Mouse (Mus musculus) liver, adult (tissue): Measurements from ENCODE around the gene Pprc1.

Experiments
- GATA4 ChIP-seq: IDR thresholded peaks from 2 replicates; pipeline ENCODE4 v1.6.1; 2014; ENCODE audit warnings: mild to moderate bottlenecking, low read length; ENCODE audit not compliant: insufficient replicate concordance

Gene Pprc1

GRCm38 (mm10) chr19:46028747-46029320, 15.9 kb upstream of the Pprc1 start:
- TF ChIP-seq GATA4: no peak

GRCm38 (mm10) chr19:46029652-46030051, 15.0 kb upstream of the Pprc1 start:
- TF ChIP-seq GATA4: no peak

DNA sequence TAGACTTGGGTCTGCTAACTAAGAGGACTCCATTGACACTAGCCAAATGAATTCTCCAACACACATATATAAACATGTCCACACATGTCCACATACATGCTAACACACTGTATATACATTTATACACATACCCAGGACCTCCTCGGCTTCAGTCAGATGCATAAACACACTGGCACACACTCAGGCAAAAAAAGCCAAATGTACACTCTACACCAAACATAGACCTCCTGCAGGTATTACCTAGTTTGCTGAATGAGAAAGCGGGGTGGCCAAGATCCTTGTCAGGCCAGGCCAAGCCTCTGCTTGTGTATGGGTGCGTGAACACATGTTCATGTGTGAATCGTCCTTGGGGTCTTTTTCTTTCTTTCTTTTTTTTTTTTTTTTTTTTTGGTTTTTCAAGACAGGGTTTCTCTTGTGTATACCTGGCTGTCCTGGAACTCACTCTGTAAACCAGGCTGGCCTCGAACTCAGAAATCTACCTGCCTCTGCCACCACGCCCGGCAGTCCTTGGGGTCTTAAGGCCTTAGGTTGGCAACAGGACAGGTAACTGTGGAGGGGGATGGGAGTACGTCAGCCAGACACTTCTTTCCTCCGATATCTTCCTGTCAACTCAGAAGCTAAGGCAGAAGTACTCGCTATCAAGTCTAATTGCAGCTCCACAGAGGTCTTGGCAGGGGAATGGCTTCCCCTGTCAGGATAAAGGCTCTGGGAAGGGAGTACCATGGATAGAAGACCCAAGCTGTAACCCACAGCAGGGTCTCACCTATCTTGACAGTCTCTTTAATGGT, 14.3 kb upstream of the Pprc1 start:
- TF ChIP-seq GATA4: no peak

DNA sequence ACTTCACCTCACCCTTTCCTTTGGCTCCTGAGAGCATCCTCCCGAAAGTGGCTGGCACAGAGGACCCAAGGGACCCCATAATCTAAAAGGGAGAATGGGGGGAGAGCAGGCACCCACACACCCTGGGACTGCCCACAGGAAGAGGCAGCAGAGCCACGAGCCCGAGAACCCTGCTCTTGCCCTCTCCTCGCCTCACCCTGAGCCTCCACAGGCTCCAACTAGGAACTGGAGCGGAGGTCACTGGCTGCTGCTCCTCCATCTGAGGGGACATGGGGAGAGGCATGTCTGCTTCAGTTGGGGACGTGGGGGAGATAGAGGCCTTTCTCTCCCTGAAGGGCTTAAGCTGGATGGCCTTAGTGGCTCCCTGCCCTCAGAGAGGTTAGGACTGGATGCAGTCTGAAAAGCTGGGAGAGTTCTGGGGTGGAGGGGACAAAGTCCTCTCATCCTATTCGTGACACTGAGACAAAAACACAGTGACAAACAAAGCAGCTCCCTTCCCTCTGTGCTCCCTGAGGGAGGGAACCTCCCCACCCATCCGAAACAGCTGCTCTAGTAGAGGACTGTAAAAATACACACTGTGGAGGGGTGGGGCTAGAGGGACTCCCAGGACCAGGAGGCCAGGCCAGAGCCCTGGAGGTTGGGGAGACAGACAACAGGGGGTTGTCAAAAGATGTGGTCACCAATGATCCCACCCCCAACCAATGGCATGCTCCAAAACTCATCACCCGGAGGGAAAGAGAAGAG, 12.8 kb upstream of the Pprc1 start:
- TF ChIP-seq GATA4: no peak

GRCm38 (mm10) chr19:46032731-46033510, 11.8 kb upstream of the Pprc1 start:
- no peak for TF ChIP-seq GATA4

DNA sequence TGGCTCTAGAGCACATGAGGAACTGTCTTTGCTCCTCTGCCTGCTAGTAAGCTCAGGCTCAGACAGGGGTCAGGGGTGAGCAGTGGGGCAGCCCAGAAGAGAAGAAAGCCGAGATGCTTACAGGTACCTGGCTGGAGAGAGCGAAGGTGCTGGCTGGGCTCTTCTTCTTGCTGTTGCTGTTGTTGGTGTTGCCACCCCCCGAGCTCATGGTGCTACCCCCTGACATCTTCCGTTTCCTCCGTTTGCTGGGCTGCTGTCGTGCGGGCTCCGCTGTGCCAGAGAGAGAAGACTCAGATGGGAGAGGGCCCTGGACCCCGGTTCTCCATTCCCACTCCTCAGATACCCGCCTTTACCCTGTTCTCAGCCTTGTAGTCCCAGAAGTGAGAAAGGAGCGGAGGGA, 10.8 kb upstream of the Pprc1 start:
- TF ChIP-seq GATA4: no peak

DNA sequence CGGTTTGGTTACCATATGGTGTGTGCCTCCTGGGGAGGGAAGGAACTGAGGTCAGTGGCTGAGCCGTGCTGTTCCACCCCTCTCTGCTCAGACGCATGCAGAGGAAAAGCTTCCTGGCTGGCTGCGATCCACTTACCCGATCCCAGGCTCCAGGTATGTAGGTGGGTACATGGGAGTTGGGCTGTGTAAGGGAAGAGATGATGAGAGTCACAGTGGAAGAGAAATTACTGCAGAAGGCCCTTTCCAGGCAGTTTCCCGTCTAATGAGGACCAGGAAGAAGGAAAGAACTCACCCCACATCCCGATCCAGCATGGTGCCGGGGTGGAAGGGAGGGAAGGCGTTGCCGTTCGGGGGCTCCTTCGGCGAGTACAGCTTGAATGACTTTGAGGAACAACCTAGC, 8.7 kb upstream of the Pprc1 start:
- no peak for TF ChIP-seq GATA4

DNA sequence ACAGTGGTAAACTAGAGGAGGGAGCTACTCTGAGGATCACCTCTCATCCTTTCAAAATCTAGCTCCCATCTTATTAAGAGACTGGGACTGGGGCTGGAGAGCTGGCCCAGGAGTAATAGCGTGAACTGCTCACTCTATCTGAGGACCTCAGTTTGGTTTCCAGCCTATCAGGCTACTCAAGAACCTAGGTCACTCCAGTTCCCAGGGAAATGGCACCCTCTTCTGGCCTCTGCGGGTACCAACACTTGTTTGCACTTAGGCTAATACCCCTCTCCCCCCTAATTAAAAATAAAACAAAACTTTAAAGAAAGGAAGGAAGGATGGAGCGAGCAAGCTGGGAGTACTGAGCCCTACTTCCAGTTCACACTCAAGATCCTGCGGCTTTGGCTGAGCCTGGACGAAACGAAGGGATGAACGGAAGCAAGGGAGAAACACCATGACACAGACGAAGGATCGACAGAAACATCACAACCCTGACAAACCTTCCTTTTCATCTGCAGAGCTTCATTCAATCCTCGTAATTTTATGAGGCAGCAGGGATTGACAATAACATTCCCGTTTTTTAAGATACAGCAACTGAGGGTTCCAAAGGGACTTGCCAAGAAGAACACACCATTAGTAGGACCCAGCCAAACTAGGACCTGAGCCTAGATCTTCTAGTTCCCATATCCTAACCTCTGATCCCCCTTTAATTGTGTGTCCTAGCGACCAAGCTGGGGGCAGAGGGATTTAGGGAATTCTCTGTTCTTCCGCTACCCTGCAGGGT, 8.0 kb upstream of the Pprc1 start:
- TF ChIP-seq GATA4: no peak

DNA sequence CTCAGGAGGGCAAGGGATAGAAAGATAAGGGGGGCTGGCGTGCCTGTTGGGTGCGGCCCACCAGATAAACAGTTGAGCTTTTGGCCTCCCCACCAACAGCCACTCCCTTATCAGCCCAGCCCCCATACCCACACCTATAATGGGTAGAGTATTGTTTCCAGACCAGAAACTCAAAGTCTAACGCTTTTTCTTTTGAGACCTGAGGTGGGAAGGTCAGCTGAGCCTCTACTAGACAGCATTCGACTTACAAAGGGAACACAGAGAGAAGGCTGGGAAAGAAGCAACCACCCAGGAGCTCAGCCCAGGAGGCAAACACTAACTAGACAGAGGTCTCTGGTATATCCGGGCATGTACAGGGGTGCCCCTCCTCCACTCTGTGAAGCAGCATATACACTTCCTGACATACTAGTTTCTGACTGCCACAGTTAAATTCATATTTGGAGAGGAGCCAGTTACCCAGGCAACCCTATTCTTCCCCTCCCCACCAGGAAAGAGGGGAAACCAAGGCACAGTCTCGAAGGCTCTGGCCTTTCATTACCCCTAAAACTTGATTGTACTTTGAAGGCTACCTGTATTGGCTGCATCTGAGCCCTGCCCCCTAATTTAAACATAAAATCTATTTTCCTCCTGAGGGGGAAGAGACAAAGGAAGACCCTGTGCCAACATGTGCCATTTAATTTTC, 7.3 kb upstream of the Pprc1 start:
- TF ChIP-seq GATA4: no peak; the same call in 1 of the 2 replicates

GRCm38 (mm10) chr19:46037925-46038850, 6.5 kb upstream of the Pprc1 start:
- no peak for TF ChIP-seq GATA4

DNA sequence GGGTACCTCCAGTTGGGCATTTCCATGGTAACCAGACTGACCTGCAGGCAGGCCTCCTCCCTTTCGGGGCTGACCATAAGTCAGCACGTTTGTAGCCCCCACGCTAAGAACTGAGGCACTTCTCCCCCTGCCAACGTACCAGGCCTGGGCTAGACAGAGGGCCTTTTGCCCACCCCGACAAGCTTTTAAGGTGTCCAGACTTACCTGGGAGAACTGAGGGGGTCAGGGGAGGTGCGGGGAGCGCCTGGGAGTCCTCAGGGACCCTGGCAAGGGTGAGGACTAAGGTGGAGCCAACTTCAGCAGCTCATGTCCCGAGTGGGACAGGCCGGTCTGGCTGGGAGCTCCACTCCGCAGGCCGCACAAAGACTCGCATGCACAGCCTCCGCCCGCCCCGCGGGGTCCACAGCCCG, 5.8 kb upstream of the Pprc1 start:
- no peak for TF ChIP-seq GATA4

DNA sequence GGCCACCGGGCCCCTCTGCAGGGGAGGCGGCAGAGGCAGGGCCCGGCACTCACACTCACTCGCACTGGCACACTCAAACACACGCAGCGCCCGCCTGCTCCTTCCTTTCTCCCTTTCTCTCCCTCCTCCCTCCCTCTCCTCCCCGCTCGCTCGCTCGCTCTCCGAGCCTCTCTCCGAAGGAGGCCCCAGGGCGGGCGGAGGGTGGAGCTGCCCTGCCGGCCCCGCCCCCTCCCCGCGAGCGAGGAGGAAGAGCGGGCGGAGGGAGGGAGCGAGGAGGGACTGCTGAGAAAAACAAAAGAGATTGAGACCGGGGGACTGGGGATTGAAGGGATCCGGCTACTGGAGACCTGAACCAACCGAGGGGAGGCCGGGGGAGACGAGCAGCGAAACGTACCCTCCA, 5.2 kb upstream of the Pprc1 start:
- no peak for TF ChIP-seq GATA4
